Mouse (Mus musculus): Measurements from ENCODE around the gene Ccdc171.

GRCm38 (mm10) chr4:83524843-83525689, at the start of gene Ccdc171:
- no peak for TF ChIP-seq CTCF (IDR thresholded peaks at IDR 0.05; ENCODE audit: low read depth, low read length)
- peak; percentile 83 for TF ChIP-seq POLR2A (IDR thresholded peaks at IDR 0.05; ENCODE audit: insufficient read depth, low read length)
